Mouse (Mus musculus) thymus, adult 2 months (tissue): ENCODE results near the gene 4930435E12Rik.

ENCODE experiments used
- CTCF ChIP-seq: fragments of 200-500 bp; IDR thresholded peaks from 2 replicates; pipeline ENCODE4 v1.5.1; 2012; ENCODE audit warnings: mild to moderate bottlenecking, control low read depth, low read length, moderate library complexity, borderline replicate concordance; ENCODE audit not compliant: control insufficient read depth, poor library complexity, insufficient read depth; ENCODE audit errors: extremely low read depth
- POLR2A ChIP-seq: fragments of 200-500 bp; IDR thresholded peaks from 2 replicates; pipeline ENCODE4 v1.6.1; 2012; ENCODE audit warnings: mild to moderate bottlenecking, low read length, control low read depth, moderate library complexity; ENCODE audit not compliant: control insufficient read depth, poor library complexity, insufficient read depth; ENCODE audit errors: extremely low read depth

GRCm38 (mm10) chr16:38873231-38873630 lies 44.7 kb upstream of the 4930435E12Rik start:
- no peak for TF ChIP-seq POLR2A
- TF ChIP-seq CTCF, result no peak
